Mouse (Mus musculus): Measurements from ENCODE around the gene Gtf2i.

Gtf2i gene

DNA sequence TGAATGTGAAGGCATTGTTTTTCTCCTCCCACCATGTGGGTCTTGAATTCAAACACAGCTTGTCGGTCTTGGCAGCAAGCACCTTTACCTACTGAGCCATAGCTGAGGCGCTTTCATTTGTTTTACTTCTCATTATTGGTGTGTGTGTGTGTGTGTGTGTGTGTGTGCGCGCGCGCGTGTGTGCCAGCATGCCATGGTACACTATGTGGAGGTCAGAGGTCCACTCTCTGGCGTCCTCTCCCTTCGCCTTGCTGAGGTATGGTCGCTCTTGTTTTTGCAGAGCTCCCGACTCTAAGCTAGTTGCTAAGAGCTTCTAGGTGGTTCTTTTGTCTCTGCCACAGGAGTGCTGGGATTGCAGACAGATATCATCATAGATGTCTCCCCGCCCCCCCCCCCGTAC, 7.8 kb upstream of the Gtf2i start:
- DNase-seq (ENCODE audit: low spot score in 2 of 2) = no peak

- DNase-seq (ENCODE audit: low spot score in 2 of 2) = no peak
Observed at GRCm38 (mm10) chr5:134321699-134322098, 7.1 kb upstream of the Gtf2i start.

GRCm38 (mm10) chr5:134318903-134319302, 4.3 kb upstream of the Gtf2i start:
- no peak for DNase-seq (ENCODE audit: low spot score in 2 of 2)

DNA sequence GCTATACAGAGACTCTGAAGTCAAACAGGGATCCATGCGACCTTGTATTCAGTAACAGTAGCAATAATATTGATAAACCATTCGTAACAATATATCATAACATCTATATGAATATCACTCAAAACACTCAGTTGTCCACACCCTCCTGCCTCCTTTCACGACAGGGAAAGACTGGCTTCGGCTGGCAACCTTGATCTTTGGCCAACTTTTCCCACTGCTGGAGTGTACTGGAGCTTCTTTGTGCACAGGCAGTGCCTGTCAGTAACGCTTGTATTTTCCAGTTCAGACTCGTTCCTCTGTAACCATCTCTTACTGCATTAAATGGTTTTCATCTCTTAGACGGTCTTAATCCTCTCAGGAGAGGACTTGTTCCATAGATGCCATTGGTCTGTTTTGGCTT, 2.2 kb upstream of the Gtf2i start:
- DNase-seq (ENCODE audit: low spot score in 2 of 2) = no peak

GRCm38 (mm10) chr5:134315623-134316350, 1.2 kb upstream of the Gtf2i start:
- peak in 1 of 2 experiments; percentile 28 for DNase-seq (ENCODE audit: low spot score in 2 of 2)

DNA sequence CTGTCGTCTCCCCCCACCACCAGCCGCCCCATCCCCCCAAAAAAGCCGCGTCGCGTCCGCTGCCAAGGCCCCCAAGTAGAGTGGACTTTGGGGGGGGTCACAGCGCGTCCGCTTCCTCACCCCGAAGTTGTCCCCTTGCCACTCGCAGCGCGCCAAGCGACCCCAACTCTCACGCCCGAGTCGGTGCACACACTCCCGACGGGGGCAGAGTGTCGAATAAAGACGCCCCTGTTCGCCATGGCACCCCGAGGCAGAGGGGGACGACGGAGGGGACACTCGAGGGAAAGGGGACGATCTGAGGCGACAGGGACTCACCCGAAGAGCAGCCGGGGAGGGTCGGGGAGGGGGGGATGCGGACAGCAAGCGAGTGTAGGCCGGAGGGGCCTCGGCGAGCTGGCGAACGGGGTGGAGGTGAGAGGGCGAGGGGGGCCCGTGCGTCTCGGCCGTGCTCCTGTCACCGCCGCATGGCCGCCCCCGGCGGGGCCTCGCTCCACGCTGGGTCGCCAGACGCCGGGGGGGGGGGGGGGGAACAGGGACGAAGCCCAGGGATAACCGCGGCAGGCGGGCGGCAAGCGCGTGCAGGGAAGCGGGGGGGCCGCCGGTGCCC, 389 bp downstream of the Gtf2i start:
- DNase-seq (ENCODE audit: low spot score in 2 of 2) = peak; percentile 58 to 64

DNA sequence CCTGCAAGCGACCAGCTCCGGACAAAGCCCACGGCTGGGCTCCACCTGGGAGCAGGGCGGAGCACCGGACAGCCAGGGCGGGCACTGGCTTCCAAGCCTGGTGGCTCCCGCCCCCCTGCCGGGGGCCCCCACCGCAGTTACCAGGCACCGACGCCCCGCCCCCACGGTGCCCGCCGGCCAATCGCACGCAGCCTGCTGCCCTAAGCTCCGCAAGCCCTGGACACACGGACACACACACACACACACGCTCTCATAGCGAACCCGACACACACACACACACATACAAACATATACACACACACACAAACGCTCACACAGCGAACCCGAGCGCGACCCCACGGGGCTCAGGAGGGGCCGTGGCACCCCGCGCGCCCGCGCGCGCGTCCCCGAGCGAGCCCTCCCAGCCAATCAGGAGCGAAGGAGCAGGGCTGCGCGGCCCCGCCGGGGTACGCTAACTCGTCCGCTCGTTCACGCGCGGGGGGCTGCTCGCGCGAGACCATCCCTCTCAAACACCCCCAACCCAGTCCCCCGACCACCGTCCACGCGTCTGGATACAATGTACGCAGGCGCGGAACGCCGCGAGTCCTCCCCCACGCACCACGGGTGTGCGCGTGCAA, 1.0 kb downstream of the Gtf2i start:
- peak; percentile 89 to 92 for DNase-seq (ENCODE audit: low spot score in 2 of 2)

DNA sequence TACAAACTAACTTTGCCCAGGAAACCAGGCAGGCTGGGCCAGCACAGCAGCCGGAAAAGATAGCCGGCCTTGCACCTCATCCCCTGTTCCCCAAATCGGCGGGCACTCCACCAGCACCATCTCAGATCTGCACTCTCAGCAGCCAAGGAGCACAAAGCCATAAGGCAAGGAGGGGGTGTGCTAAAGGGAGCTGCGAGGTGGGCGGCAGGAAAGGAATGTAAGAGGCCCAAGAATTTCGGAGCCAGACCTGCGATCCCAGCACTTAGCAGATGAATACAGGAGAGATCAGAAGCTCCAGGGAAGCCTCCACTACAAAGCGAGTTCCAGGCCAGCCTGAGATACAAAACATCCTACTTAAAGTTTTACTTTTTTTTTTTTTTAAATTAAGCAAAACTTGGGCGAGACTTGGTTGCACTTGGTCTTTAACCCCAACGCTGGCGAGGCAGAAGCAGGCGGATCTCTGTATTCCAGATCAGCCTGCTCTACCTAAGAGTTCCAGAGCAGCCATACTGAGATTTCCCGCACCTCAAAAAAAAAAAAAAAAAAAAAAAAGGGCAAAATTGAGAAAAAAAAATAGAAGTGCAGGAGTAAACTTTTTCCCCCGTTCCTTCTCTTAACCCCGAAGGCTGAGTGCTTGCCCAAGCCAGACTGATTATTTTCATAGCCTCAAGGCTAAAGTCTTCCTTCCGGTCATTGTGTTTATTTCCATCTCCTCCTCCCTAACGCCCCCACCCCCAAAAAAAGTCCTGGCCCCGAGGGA, 1.7 kb downstream of the Gtf2i start:
- DNase-seq (ENCODE audit: low spot score in 2 of 2) = peak; percentile 15 to 19

DNA sequence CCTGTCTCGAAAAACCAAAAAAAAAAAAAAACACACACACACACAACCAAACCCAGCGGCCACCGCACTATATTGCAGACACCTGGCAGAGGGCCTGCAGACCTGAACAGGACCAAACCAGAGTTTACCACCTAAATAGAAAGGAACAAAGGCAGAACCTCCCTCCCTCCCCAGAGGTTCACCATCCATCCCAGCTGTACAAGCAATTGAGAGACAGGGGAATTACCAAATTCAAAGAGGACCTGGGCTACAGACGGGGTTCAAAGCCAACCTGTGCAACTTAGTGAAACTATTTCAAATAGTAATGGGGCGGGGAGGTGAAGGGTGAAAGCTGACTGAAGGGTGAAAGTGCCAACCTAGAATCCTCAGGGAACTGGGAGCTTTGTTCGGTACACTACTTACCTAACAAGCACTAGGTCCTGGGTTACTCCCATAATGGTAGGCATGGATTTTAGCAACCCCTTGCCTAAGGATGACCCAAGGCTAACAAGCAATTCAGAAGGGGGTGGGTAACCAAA, 2.6 kb downstream of the Gtf2i start:
- no peak for DNase-seq (ENCODE audit: low spot score in 2 of 2)

DNA sequence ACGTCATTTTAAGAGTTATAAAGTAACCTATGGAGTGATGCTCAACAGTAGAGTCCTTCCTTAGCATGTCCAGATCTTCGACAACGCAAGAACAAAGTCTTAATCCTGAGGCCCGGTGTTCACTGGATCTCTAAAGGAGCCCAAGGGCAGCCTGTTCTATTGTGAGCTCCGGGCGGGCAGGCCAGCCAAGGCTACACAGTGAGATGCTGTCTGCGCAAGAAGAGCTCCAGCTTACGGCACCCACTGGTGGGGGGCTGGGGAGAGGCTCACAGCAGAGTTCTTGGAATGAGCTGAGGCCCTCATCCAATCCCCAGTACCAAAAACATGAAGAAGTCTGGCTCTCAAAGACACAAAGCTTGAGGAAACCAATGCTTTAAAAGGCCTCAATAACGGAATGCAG, 4.4 kb downstream of the Gtf2i start:
- no peak for DNase-seq (ENCODE audit: low spot score in 2 of 2)

DNA sequence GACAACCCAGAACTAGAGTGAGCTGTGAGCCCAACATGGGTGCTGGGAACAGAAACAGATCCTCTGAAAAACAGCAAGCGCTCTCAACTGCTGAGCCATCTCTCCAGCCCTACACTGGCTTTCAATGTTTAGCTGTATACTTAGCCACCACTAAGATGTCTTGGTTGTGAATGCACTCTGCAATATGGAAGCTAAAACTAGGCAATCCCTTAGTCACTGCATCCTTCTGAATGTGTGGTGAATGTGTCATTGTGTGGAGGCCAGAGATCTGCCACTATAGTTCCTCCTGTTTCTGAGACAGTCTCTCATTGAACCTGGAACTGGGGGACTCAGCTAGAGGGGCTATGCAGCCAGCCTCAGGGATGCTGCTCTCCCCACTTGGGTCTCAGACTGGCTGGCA, 5.2 kb downstream of the Gtf2i start:
- DNase-seq (ENCODE audit: low spot score in 2 of 2) = no peak

DNA sequence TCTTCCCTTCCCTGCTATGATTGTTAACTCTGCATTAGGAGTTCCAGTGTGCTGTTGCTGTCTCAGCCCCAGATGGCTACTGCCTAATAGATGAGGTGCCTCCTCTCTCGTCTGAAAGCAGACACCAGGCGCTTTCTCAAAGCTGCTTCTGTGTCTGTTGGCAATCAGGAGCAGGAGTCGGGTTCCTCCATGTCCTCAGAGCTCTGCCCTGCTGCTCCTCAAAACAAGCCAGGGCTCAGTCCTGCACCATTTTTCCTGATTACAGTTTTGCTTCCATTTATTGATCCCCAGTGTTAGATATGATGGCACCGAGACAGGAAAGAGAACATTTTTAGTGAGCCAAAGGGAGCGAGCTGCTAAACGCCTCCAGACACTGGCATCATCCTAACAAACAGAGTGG, 9.9 kb downstream of the Gtf2i start:
- no peak for DNase-seq (ENCODE audit: low spot score in 2 of 2)

DNA sequence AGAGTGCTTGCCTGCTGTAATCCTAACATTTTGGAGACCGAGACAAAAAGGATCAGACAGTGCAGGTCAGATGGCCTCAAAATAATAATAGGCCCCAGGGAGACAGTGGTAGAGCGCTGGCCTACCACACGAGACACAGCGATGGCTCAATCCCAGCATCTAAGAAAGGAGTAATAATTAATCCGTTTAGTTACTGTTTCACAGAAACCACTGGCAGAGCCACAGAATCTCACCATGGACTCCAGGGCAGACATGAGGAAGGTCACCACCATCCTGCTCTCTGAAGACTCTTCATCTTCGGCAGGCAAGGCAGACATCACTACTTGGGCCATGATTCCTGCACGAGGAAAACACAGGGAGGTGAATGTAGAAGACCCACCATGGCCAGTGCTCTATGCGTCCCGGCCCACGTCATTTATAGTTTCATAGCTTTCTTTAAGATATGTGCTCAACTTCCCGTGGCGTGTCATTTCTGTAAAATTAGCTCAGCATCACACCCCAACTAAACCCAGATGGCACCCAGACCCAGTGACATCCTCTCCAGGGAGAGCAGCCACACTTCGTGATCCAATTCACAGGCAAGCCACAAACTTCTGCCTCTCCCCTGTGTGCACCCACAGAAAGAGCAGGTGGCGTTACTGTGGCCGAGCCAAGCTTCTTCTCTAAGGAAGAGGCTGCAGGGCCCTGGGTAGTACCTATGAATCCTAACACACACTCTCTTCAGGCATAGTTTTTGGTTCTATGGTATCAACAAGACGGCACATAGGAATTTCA, 19.1 kb downstream of the Gtf2i start:
- DNase-seq (ENCODE audit: low spot score in 2 of 2) = no peak

DNA sequence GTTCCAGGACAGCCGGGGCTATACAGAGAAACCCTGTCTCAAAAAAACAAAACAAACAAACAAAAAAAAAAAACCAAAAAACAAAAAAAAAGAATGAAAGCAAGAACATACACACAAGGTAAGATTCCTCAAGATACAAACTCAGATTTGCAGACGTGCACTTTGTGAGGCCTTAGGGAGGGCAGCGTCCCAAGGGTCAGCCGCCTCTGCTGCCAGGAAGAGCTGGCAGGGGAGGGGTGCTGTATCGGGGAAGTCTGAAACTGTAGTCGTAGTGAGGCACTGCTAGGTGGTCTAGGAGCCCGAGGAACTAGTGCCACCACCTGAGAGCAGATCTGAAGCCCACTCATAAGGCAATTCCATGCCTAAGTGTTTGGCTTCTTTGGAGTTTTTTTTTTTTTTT, 20.0 kb downstream of the Gtf2i start:
- no peak for DNase-seq (ENCODE audit: low spot score in 2 of 2)

GRCm38 (mm10) chr5:134291096-134291495, 23.5 kb downstream of the Gtf2i start:
- DNase-seq (ENCODE audit: low spot score in 2 of 2) = no peak

- DNase-seq (ENCODE audit: low spot score in 2 of 2) = no peak
Observed at GRCm38 (mm10) chr5:134289935-134290560, 24.5 kb downstream of the Gtf2i start.

- DNase-seq (ENCODE audit: low spot score in 2 of 2) = no peak
Observed at GRCm38 (mm10) chr5:134288071-134288470, 26.5 kb downstream of the Gtf2i start.

GRCm38 (mm10) chr5:134284921-134285320, 29.6 kb downstream of the Gtf2i start:
- no peak for DNase-seq (ENCODE audit: low spot score in 2 of 2)

GRCm38 (mm10) chr5:134282603-134283002, 32.0 kb downstream of the Gtf2i start:
- peak; percentile 81 to 87 for DNase-seq (ENCODE audit: low spot score in 2 of 2)

GRCm38 (mm10) chr5:134282076-134282475, 32.5 kb downstream of the Gtf2i start:
- DNase-seq (ENCODE audit: low spot score in 2 of 2) = no peak

GRCm38 (mm10) chr5:134279371-134279770, 35.2 kb downstream of the Gtf2i start:
- DNase-seq (ENCODE audit: low spot score in 2 of 2) = no peak
